Mouse (Mus musculus) stomach, postnatal 0 days (tissue): ENCODE measurements around the gene Tnn. TPM values are rescaled to one million over a fixed set of nuclear protein-coding genes. Genes with fewer than 3 reads are reported as not detected.

Experiments used
- ATAC-seq: fragments of 200-750 bp; cut with Nextera tagmentation; 2 replicates; pipeline ENCODE4 v1.8.0; 2017; ENCODE audit not compliant: low FRiP score, low TSS enrichment
- DNase-seq: peaks from one replicate; pipeline ENCODE4 v3.0.0-alpha.2; 2016; ENCODE audit warnings: low spot score
- H3K27ac ChIP-seq: fragments of 300-500 bp; sonication (generic); replicated peaks from 2 replicates; pipeline ENCODE4 v1.5.1; 2014; ENCODE audit warnings: mild to moderate bottlenecking, control low read depth
- H3K27me3 ChIP-seq: fragments of 300-500 bp; sonication (generic); 2 replicates; pipeline ENCODE4 v1.6.1; 2014; ENCODE audit warnings: low read length; ENCODE audit not compliant: control insufficient read depth, insufficient read depth
- H3K36me3 ChIP-seq: fragments of 300-500 bp; sonication (generic); 2 replicates; pipeline ENCODE4 v1.6.1; 2014; ENCODE audit warnings: low read length, mixed read lengths; ENCODE audit not compliant: control insufficient read depth, insufficient read depth
- H3K4me1 ChIP-seq: fragments of 300-500 bp; sonication (generic); replicated peaks from 2 replicates; pipeline ENCODE4 v1.6.1; 2014; ENCODE audit warnings: antibody characterized with exemption; ENCODE audit not compliant: control insufficient read depth, insufficient read depth
- H3K4me2 ChIP-seq: fragments of 300-500 bp; sonication (generic); replicated peaks from 2 replicates; pipeline ENCODE4 v1.6.1; 2014; ENCODE audit warnings: low read depth, mild to moderate bottlenecking, control low read depth, moderate library complexity
- H3K4me3 ChIP-seq: fragments of 300-500 bp; sonication (generic); 2 replicates; pipeline ENCODE4 v1.5.1; 2014; ENCODE audit warnings: low read depth, low read length, control low read depth
- H3K9ac ChIP-seq: fragments of 300-500 bp; sonication (generic); 2 replicates; pipeline ENCODE4 v1.6.1; 2014; ENCODE audit warnings: mild to moderate bottlenecking, low read length, control low read depth, mixed read lengths
- H3K9me3 ChIP-seq: fragments of 300-500 bp; sonication (generic); 2 replicates; pipeline ENCODE4 v1.6.1; 2016; ENCODE audit warnings: low read length; ENCODE audit not compliant: control insufficient read depth
- CTCF ChIP-seq: IDR thresholded peaks from 2 replicates; pipeline ENCODE4 v1.5.1; 2016; ENCODE audit warnings: antibody characterized with exemption, low read depth, mild to moderate bottlenecking, moderate library complexity
- EP300 ChIP-seq: optimal IDR thresholded peaks from 2 replicates; pipeline ENCODE3; 2016; ENCODE audit warnings: antibody characterized with exemption
- WGBS: fragments of 180-500 bp; shearing (Covaris S2); extraction: QIAGEN DNeasy Blood & Tissue Kit; methylation state at CpG from one replicate; pipeline ENCODE4 v1.1.7; 2014; 5-methylcytosine and 5-hydroxymethylcytosine counted together
- polyA plus RNA-seq: library from polyadenylated mRNA; unstranded; fragments of >200 nt; fragmentation: Nextera tagmentation; extraction: Ambion mirVana; gene quantifications from 2 replicates; pipeline ENCODE4 v1.2.1, GENCODE M21; 2015

Gene Tnn
- 3.7 and 4.0 TPM in 2 replicates for polyA plus RNA-seq

- Histone ChIP-seq H3K27ac (no peak within 1 kb of the TSS), H3K4me3 (0 out of 2 replicates have a peak within 1 kb of the TSS, but pooled peaks have one; percentile 2), H3K36me3 (no peaks in the 10 kb centered on the region), H3K9ac (no peak within 1 kb of the TSS), H3K9me3 (no peaks in the 10 kb centered on the region), H3K27me3 (no peaks in the 10 kb centered on the region), H3K4me1 (no peaks in the 10 kb centered on the region; the same call in 1 of the 2 replicates), H3K4me2 (peak within 1 kb of the TSS; percentile 32)
- WGBS = 41% methylated on average over 8 of the region's 8 CpGs
- ATAC-seq (no peak), DNase-seq (no peak)
- no peak for TF ChIP-seq EP300
- no peak for TF ChIP-seq CTCF
Measured at GRCm38 (mm10) chr1:160153480-160153879, at the start of gene Tnn. TSS of gene Tnn (minus strand) at chr1:160153580.

- peak overlapping the region; percentile 89 for H3K4me3 ChIP-seq
- TF ChIP-seq EP300 = no peak
- no peak for TF ChIP-seq CTCF
- ATAC-seq = peak; percentile 53
- peak overlapping the region; percentile 79 for H3K4me2 ChIP-seq
- no peaks in the 10 kb centered on the region for H3K27me3 ChIP-seq
- peak overlapping the region; percentile 94 for H3K9ac ChIP-seq
- H3K4me1 ChIP-seq = no peaks in the 10 kb centered on the region
- no peaks in the 10 kb centered on the region for H3K36me3 ChIP-seq
- H3K9me3 ChIP-seq = no peaks in the 10 kb centered on the region
- H3K27ac ChIP-seq = peak overlapping the region; percentile 91
- no peak for DNase-seq
- WGBS = under 1% methylated on average over 13 of the region's 13 CpGs
Measured at GRCm38 (mm10) chr1:160195337-160195663, 41.9 kb upstream of the Tnn start.

- peak; percentile 94 for TF ChIP-seq CTCF
- no peak for TF ChIP-seq EP300
- ATAC-seq (peak; percentile 99), DNase-seq (peak; percentile 99)
- H3K9ac ChIP-seq = peak within 1 kb of the TSS; percentile 94
- H3K4me3 ChIP-seq = peak within 1 kb of the TSS; percentile 89
- H3K4me1 ChIP-seq = no peaks in the 10 kb centered on the region
- WGBS = 6% methylated on average over 31 of the region's 31 CpGs
- peak within 1 kb of the TSS; percentile 79 for H3K4me2 ChIP-seq
- no peaks in the 10 kb centered on the region for H3K27me3 ChIP-seq
- peak within 1 kb of the TSS; percentile 91 for H3K27ac ChIP-seq
- H3K36me3 ChIP-seq = no peaks in the 10 kb centered on the region
- no peaks in the 10 kb centered on the region for H3K9me3 ChIP-seq
Measured at GRCm38 (mm10) chr1:160194529-160195336, 41.4 kb upstream of the Tnn start, which contains the start of gene Mrps14. TSS of gene Mrps14 (plus strand) at chr1:160195215.

- no peak overlapping the region for H3K27ac ChIP-seq
- no peak overlapping the region for H3K4me3 ChIP-seq
- H3K27me3 ChIP-seq = no peaks in the 10 kb centered on the region
- TF ChIP-seq CTCF (peak; percentile 92), EP300 (no peak)
- H3K4me1 ChIP-seq = no peaks in the 10 kb centered on the region
- DNase-seq (peak; percentile 75), ATAC-seq (peak; percentile 81; the same call in 1 of the 2 replicates)
- 9% methylated on average over 5 of the region's 5 CpGs for WGBS
- H3K9me3 ChIP-seq = no peaks in the 10 kb centered on the region
- no peaks in the 10 kb centered on the region for H3K36me3 ChIP-seq
- H3K4me2 ChIP-seq = no peak overlapping the region
- H3K9ac ChIP-seq = no peak overlapping the region
Measured at GRCm38 (mm10) chr1:160184506-160184905, 31.1 kb upstream of the Tnn start.

GRCm38 (mm10) chr1:160181216-160181615, 27.8 kb upstream of the Tnn start:
- ATAC-seq = peak; percentile 78
- H3K9me3 ChIP-seq = no peaks in the 10 kb centered on the region
- no peak overlapping the region for H3K9ac ChIP-seq
- no peaks in the 10 kb centered on the region for H3K27me3 ChIP-seq
- no peak for TF ChIP-seq EP300
- no peak overlapping the region for H3K27ac ChIP-seq
- 45% methylated on average over 4 of the region's 4 CpGs for WGBS
- no peaks in the 10 kb centered on the region for H3K4me1 ChIP-seq
- DNase-seq = peak; percentile 51
- H3K4me2 ChIP-seq = no peak overlapping the region
- no peaks in the 10 kb centered on the region for H3K36me3 ChIP-seq
- no peak overlapping the region for H3K4me3 ChIP-seq

- Histone ChIP-seq H3K4me2 (no peak overlapping the region), H3K4me1 (no peaks in the 10 kb centered on the region), H3K9ac (no peak overlapping the region), H3K27me3 (no peaks in the 10 kb centered on the region), H3K36me3 (no peaks in the 10 kb centered on the region), H3K4me3 (no peak overlapping the region), H3K27ac (no peak overlapping the region), H3K9me3 (no peaks in the 10 kb centered on the region)
- no peak for ATAC-seq
- TF ChIP-seq CTCF (no peak), EP300 (no peak)
- 72% methylated on average over 8 of the region's 8 CpGs for WGBS
- DNase-seq = no peak
Measured at GRCm38 (mm10) chr1:160176903-160177302, 23.5 kb upstream of the Tnn start.
